Mouse (Mus musculus) embryo, embryonic 11.5 days (tissue): ENCODE measurements around the gene Ttc26.

Experiments used
- DNase-seq: peaks from one replicate; pipeline ENCODE4 v3.0.0-alpha.2; 2012; ENCODE audit warnings: low read depth, low spot score

The Ttc26 gene

GRCm38 (mm10) chr6:38381129-38381771 lies at the start of gene Ttc26:
TSS of gene Ttc26 (plus strand) at chr6:38381469.
- peak; percentile 86 for DNase-seq

GRCm38 (mm10) chr6:38335264-38335663 lies 46.0 kb upstream of the Ttc26 start:
- DNase-seq = no peak

- DNase-seq = no peak
These were observed 44.0 kb upstream of the Ttc26 start for GRCm38 (mm10) chr6:38337166-38337705.

GRCm38 (mm10) chr6:38337951-38338350 lies 43.3 kb upstream of the Ttc26 start:
- DNase-seq = no peak

GRCm38 (mm10) chr6:38339078-38339477 lies 42.2 kb upstream of the Ttc26 start:
- DNase-seq = no peak

- no peak for DNase-seq
These were observed 39.3 kb upstream of the Ttc26 start for GRCm38 (mm10) chr6:38341751-38342665.

- no peak for DNase-seq
These were observed 38.6 kb upstream of the Ttc26 start for GRCm38 (mm10) chr6:38342666-38342992.

GRCm38 (mm10) chr6:38343581-38343980 lies 37.7 kb upstream of the Ttc26 start:
- DNase-seq = no peak

- DNase-seq = no peak
These were observed 37.1 kb upstream of the Ttc26 start for GRCm38 (mm10) chr6:38344006-38344670.

GRCm38 (mm10) chr6:38345796-38346195 lies 35.5 kb upstream of the Ttc26 start:
- DNase-seq = no peak

- DNase-seq = no peak
These were observed 33.4 kb upstream of the Ttc26 start for GRCm38 (mm10) chr6:38347875-38348274.

- no peak for DNase-seq
These were observed 32.3 kb upstream of the Ttc26 start for GRCm38 (mm10) chr6:38348811-38349453.

GRCm38 (mm10) chr6:38349806-38350205 lies 31.5 kb upstream of the Ttc26 start:
- DNase-seq = no peak

- DNase-seq = no peak
These were observed 29.3 kb upstream of the Ttc26 start for GRCm38 (mm10) chr6:38351930-38352329.

- DNase-seq = no peak
These were observed 28.8 kb upstream of the Ttc26 start for GRCm38 (mm10) chr6:38352451-38352850.

GRCm38 (mm10) chr6:38353181-38353580 lies 28.1 kb upstream of the Ttc26 start:
- no peak for DNase-seq

GRCm38 (mm10) chr6:38353811-38354722 lies 27.2 kb upstream of the Ttc26 start, which contains the start of gene Zc3hav1:
TSS of gene Zc3hav1 (minus strand) at chr6:38354603.
- DNase-seq = peak; percentile 35

GRCm38 (mm10) chr6:38354723-38355353 lies 26.4 kb upstream of the Ttc26 start:
- DNase-seq = no peak

- DNase-seq = no peak
These were observed 25.9 kb upstream of the Ttc26 start for GRCm38 (mm10) chr6:38355354-38355823.

- DNase-seq = no peak
These were observed 25.4 kb upstream of the Ttc26 start for GRCm38 (mm10) chr6:38355862-38356261.
